Mouse (Mus musculus): Measurements from ENCODE around the gene Setd2. TPM values are rescaled to one million over a fixed set of nuclear protein-coding genes. Genes with fewer than 3 reads are reported as not detected.

Setd2 gene
- polyA plus RNA-seq (2017; shearing (Covaris generic)): 10 to 100 TPM; 45.0 to 53.9 TPM

GRCm38 (mm10) chr9:110532538-110533291, at the start of gene Setd2:
TSS of gene Setd2 (plus strand) at chr9:110532597.
- ATAC-seq: peak; percentile 61

DNA sequence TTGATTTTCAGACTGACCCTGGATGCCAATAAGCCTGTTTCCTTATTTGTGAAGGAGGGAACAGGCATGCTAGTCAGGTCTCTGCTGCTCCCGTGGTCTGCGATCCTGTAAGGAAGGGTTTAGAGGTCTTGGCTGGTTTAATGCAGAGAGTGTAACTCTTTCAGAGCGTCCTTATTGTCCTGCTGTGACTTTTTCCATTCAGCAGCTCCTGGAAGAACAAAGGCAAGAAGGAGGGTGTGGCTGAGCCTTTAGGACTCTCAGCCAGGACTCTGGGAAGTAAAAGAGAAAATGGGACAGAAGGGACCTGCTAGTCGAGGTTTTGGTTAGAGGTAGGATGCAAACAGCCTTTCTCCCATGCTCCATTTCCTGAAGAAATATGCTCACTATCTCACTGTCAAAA, 43.6 kb upstream of the Setd2 start:
- ATAC-seq: no peak

DNA sequence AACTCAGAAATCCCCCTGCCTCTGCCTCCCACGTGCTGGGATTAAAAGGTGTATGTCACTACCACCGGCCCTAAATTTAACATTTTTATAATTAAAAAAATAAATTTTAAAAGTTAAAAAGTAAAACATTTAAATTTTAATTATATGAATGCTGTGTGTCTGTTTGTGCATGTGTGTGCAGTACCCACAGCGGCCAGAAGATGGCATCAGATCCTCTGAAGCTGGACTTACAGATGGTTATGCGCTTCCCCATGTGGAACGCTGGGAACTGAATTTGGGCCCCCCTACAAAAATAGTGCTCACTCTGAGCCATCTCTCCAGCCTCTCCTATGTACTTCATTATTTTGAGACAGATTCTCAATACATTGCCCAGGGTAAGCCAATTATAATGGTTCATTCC, 41.5 kb upstream of the Setd2 start:
- no peak for ATAC-seq

- ATAC-seq: no peak
Observed at GRCm38 (mm10) chr9:110525737-110526136, 6.7 kb upstream of the Setd2 start.

GRCm38 (mm10) chr9:110529002-110529737, 3.2 kb upstream of the Setd2 start:
- no peak for ATAC-seq

DNA sequence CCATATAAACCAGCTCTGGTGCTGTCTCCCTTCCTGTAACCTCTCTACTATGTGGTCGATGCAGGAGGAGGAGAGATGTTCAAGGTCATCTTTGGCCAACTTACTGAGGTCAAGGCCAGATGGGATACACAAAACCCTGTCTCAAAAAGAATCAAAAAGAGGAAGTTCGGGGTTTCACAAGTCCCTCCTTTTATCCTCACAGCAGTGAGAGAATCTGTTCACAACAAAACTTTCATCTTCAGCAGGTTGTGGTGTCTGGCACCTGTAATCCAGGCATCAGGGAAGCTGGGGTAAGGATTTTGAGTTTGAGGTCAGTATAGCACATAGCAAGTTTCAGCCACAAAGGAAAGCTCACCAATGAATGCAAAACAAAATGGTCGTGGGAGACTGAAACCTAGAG, 1.7 kb upstream of the Setd2 start:
- no peak for ATAC-seq

GRCm38 (mm10) chr9:110531151-110531791, 1.1 kb upstream of the Setd2 start:
- ATAC-seq: no peak

DNA sequence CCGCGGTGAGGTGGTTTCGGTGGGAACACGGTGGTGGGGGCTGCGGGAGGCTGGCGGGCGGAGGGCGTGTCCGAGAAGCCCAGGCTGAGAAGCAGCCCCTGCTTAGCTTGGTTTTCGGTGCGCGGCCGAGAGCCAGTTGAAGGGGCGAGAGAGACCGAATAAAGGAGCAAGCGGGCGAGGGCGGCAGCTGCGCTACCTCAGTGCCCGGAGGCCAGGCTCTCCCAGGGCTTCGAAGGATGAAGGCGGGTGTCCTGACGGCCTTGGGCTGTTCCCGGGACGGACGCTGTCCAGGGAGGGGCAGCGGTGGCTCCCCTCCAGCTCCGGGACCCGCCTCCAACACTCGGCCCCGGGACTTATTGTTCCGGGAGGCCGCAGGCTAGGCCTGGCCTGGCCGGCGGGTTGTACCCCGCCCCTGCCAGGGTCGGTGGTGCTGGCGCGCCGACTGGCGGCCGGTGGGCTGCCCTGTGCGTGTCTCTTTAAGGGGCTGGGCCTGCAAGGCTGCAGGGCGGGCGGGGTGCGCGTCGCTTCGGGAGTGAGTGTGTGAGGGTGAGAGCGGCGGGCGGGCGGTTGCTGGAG, 395 bp upstream of the Setd2 start:
- ATAC-seq: peak; percentile 91

GRCm38 (mm10) chr9:110533645-110534044, 1.2 kb downstream of the Setd2 start:
- ATAC-seq: no peak

DNA sequence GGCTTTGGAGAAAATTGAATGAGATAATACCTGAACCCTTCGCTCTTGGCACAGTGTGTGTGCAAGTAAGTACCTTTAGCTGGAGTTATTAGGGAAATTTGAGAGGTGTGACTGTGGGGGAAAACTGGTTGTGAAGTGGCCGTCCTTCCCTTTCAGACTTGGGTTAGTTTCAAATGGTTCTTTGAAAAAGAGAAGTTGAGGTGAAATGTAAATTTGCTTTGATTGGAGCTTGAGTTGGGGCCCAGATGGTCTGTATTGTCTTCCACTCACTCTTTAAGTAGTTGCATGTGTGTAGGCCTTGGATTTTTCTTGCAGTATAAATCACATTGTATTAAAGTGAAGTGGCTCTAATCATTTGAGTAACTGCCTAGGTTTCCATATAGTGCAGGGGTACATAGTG, 2.7 kb downstream of the Setd2 start:
- no peak for ATAC-seq

- no peak for ATAC-seq
Observed at GRCm38 (mm10) chr9:110536636-110537035, 4.2 kb downstream of the Setd2 start.

- ATAC-seq: no peak
Observed at GRCm38 (mm10) chr9:110538511-110538910, 6.1 kb downstream of the Setd2 start.

GRCm38 (mm10) chr9:110541988-110542387, 9.6 kb downstream of the Setd2 start:
- ATAC-seq: no peak

- ATAC-seq: no peak
Observed at GRCm38 (mm10) chr9:110548261-110548660, 15.9 kb downstream of the Setd2 start.

- ATAC-seq: no peak
Observed at GRCm38 (mm10) chr9:110568309-110568708, 35.9 kb downstream of the Setd2 start.

GRCm38 (mm10) chr9:110582161-110582560, 49.8 kb downstream of the Setd2 start:
- no peak for ATAC-seq

DNA sequence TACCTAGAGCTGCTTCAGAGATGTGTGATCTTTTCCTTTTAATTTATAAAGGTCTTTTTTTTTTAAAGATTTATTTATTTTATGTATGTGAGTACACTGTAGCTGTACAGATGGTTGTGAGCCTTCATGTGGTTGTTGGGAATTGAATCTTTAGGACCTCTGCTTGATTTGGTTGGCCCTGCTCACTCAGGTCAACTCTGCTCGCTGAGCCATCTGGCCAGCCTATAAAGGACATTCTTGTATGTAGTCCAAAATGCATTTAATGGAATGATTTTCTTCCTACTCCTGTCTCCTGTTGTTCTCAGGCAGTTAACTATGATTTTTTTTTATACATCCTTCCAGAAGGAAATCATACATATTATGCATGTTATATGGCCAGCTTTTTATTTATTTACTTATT, 51.1 kb downstream of the Setd2 start:
- ATAC-seq: no peak

- ATAC-seq: no peak
Observed at GRCm38 (mm10) chr9:110611471-110611870, 79.1 kb downstream of the Setd2 start.

GRCm38 (mm10) chr9:110617081-110617480, 84.7 kb downstream of the Setd2 start:
- no peak for ATAC-seq

- ATAC-seq: no peak
Observed at GRCm38 (mm10) chr9:110620180-110620579, 87.8 kb downstream of the Setd2 start.

DNA sequence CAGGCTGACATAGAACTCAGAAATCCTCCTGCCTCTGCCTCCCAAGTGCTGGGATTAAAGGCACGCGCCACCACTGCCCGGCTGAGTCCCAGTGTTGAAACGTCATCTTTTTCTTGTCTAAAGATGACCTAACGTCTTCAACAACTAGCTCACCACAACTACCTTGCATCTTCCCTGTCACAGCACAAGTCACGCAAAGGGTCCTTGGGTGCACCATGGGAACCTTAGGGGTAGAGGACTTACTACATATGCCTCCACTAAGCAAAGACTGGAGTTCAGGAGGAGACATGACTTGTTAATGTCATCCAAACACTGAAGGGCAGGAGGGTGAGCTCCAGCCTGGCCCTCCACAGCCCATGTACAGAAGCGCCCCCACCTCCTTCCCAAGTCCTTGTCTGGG, 88.3 kb downstream of the Setd2 start:
- no peak for ATAC-seq

DNA sequence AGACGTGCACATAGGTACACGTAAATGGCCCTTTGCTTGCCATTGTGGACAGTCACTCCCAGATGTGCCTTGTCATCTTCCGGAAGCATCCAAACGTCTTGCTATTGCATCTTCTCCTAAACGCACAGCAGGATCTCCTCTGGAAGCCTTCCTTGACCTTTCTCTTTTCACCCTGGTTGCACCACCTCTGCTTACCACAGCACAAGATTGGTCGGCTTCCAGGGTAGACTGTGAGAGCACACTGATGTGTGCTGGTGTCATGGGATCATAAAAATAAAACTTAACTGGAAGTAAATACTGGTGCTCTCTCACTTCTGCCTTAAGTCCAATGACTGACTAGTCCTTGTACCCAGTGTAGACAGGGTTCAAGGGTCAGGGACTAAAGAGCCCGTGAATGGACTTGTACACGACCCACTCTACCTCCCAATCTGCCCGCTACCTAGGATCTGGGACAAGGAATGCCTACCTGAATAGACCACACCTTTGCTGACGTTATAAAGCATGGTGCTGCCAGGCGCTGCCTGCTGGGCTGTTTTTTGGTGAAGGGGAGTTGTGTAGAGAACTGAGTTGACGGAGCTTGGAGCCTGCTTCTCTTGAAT, 90.3 kb downstream of the Setd2 start:
- no peak for ATAC-seq

All from CD4-positive, CD25-positive, alpha-beta regulatory T cell, adult 4 months (primary cell).